Mouse (Mus musculus) thymus, postnatal 25 days (tissue): ENCODE measurements around the gene Vrtn.

Experiments
- DNase-seq: peaks from one replicate; pipeline ENCODE4 v3.0.0; 2022

The Vrtn gene

GRCm38 (mm10) chr12:84691347-84691746 lies 50.5 kb downstream of the Vrtn start:
- peak; percentile 20 for DNase-seq

- DNase-seq, result no peak
Measured at GRCm38 (mm10) chr12:84692141-84692540, 51.3 kb downstream of the Vrtn start.

DNA sequence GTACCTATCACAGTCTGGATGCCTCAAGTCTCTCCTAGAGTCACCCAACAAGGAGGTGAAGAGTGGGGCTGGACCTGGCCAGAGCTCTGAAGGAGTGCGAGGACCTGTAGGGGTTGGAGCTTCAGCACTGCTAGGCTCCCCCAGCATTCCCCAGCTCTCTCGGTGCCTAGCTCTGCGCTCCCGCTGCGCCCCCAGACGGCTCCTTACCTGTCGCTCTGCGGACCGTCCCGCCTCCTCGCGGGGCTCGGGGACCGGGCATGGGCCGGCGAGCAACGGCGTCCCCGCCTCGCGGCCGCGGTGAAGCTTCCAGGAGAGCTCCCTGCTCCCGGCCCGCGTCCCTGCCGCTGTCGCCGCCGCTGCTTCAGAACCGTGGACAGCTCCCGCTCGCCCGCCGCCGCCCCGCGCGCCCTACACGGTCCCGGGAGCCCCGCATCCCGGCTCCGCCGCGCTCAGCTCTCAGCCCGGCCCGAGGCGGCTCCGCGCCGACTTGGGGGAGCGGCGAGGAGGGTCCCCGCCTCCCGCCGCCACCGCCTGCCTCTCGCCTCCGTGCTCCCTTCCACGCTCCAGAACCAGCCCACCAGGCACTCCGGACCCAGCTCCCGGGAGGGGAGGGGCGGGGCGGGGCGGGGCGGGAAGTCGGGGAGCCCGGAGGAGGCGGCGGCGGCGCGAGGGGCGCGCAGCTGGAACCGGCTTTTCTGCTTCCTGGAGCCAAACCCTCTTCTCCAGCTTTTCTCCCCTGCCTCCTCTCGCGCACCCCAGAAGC lies 57.7 kb downstream of the Vrtn start, which contains the start of gene Syndig1l:
Gene Syndig1l, minus strand, starts transcription at position 513 of the 763 bp plus-strand sequence.
- peak; percentile 77 for DNase-seq
